Mouse (Mus musculus) intestine, embryonic 15.5 days (tissue): Measurements from ENCODE around the gene Prkcg. TPM values are rescaled to one million over a fixed set of nuclear protein-coding genes. Genes with fewer than 3 reads are reported as not detected.
A peak's percentile ranks its signal among the peaks of the same experiment; 100 is the strongest.

Experiments
- ATAC-seq: fragments of 200-750 bp; cut with Nextera tagmentation; 2 replicates; pipeline ENCODE4 v1.8.0; 2017; ENCODE audit warnings: moderate TSS enrichment, moderate library complexity
- H3K27ac ChIP-seq: fragments of 300-500 bp; sonication (generic); 2 replicates; pipeline ENCODE4 v1.5.1; 2015; ENCODE audit warnings: mild to moderate bottlenecking, inconsistent platforms
- H3K27me3 ChIP-seq: fragments of 300-500 bp; sonication (generic); replicated peaks from 2 replicates; pipeline ENCODE4 v1.6.1; 2015; ENCODE audit warnings: inconsistent platforms
- H3K36me3 ChIP-seq: fragments of 300-500 bp; sonication (generic); 2 replicates; pipeline ENCODE4 v1.6.1; 2015; ENCODE audit warnings: inconsistent platforms
- H3K4me1 ChIP-seq: fragments of 300-500 bp; sonication (generic); replicated peaks from 2 replicates; pipeline ENCODE4 v1.6.1; 2015; ENCODE audit warnings: inconsistent platforms
- H3K4me2 ChIP-seq: fragments of 300-500 bp; sonication (generic); replicated peaks from 2 replicates; pipeline ENCODE4 v1.6.1; 2015; ENCODE audit warnings: mild to moderate bottlenecking, inconsistent platforms
- H3K4me3 ChIP-seq: fragments of 300-500 bp; sonication (generic); replicated peaks from 2 replicates; pipeline ENCODE4 v1.5.1; 2015; ENCODE audit warnings: inconsistent platforms
- H3K9ac ChIP-seq: fragments of 300-500 bp; sonication (generic); 2 replicates; pipeline ENCODE4 v1.6.1; 2015; ENCODE audit warnings: inconsistent platforms
- H3K9me3 ChIP-seq: fragments of 300-500 bp; sonication (generic); 2 replicates; pipeline ENCODE4 v1.6.1; 2016; ENCODE audit warnings: inconsistent platforms
- WGBS: fragments of 180-500 bp; shearing (Covaris S2); methylation state at CpG from one replicate; pipeline ENCODE4 v1.1.7; 2015; 5-methylcytosine and 5-hydroxymethylcytosine counted together
- polyA plus RNA-seq: library from polyadenylated mRNA; unstranded; fragments of >200 nt; fragmentation: Nextera tagmentation; extraction: Ambion mirVana; gene quantifications from 2 replicates; pipeline ENCODE4 v1.2.1, GENCODE M21; 2015

The Prkcg gene
- polyA plus RNA-seq, 1 experiment from 2014 or later, result 0.45 TPM

GRCm38 (mm10) chr7:3303276-3303781 is 14.3 kb downstream of the Prkcg start:
- Histone ChIP-seq H3K27me3 (peaks cover 22% of the 10 kb centered on the region), H3K9ac (peak overlapping the region; percentile 28; the same call in 1 of the 2 replicates), H3K9me3 (no peaks in the 10 kb centered on the region), H3K4me1 (peaks cover 21% of the 10 kb centered on the region), H3K36me3 (peaks cover 9% of the 10 kb centered on the region), H3K4me3 (peak overlapping the region; percentile 28), H3K4me2 (peak overlapping the region; percentile 66), H3K27ac (no peak overlapping the region)
- WGBS, result under 1% methylated on average over 28 of the region's 29 CpGs
- peak; percentile 48 for ATAC-seq

- Histone ChIP-seq H3K27me3 (peaks cover 22% of the 10 kb centered on the region), H3K36me3 (0 out of 2 replicates have a peak, but pooled peaks cover 5% of the 10 kb centered on the region), H3K9me3 (no peaks in the 10 kb centered on the region), H3K4me3 (peak overlapping the region; percentile 28), H3K27ac (no peak overlapping the region), H3K4me1 (peaks cover 21% of the 10 kb centered on the region), H3K4me2 (peak overlapping the region; percentile 66), H3K9ac (0 out of 2 replicates have a peak overlapping the region, but pooled peaks have one; percentile 28)
- 7% methylated on average over 11 of the region's 12 CpGs for WGBS
- ATAC-seq, result no peak; the same call in none of the 2 replicates
Observed at GRCm38 (mm10) chr7:3303789-3304188, 14.8 kb downstream of the Prkcg start.

GRCm38 (mm10) chr7:3304298-3304697 is 15.3 kb downstream of the Prkcg start:
- 0 out of 2 replicates have a peak overlapping the region, but pooled peaks have one; percentile 66 for H3K4me2 ChIP-seq
- peaks cover 19% of the 10 kb centered on the region for H3K4me1 ChIP-seq
- H3K4me3 ChIP-seq, result no peak overlapping the region
- H3K9me3 ChIP-seq, result no peaks in the 10 kb centered on the region
- H3K36me3 ChIP-seq, result 0 out of 2 replicates have a peak, but pooled peaks cover 4% of the 10 kb centered on the region
- peaks cover 22% of the 10 kb centered on the region for H3K27me3 ChIP-seq
- WGBS, result 4% methylated on average over 10 of the region's 10 CpGs
- no peak for ATAC-seq
- no peak overlapping the region for H3K9ac ChIP-seq
- H3K27ac ChIP-seq, result no peak overlapping the region

- 76% methylated on average over 3 of the region's 3 CpGs for WGBS
Observed at GRCm38 (mm10) chr7:3306400-3306799, 17.4 kb downstream of the Prkcg start.

GRCm38 (mm10) chr7:3308646-3309045 is 19.7 kb downstream of the Prkcg start:
- no peak overlapping the region for H3K4me3 ChIP-seq
- H3K4me2 ChIP-seq, result no peak overlapping the region
- H3K36me3 ChIP-seq, result no peaks in the 10 kb centered on the region
- 35% methylated on average over 4 of the region's 4 CpGs for WGBS
- H3K9ac ChIP-seq, result no peak overlapping the region
- peaks cover 18% of the 10 kb centered on the region for H3K27me3 ChIP-seq
- H3K27ac ChIP-seq, result no peak overlapping the region
- H3K9me3 ChIP-seq, result no peaks in the 10 kb centered on the region
- H3K4me1 ChIP-seq, result peaks cover 3% of the 10 kb centered on the region
- no peak for ATAC-seq

More at GRCm38 (mm10) chr7:3306400-3306799, 17.4 kb downstream of the Prkcg start:
- H3K36me3 ChIP-seq, result no peaks in the 10 kb centered on the region
- ATAC-seq, result no peak
- H3K4me1 ChIP-seq, result peaks cover 19% of the 10 kb centered on the region
- no peak overlapping the region for H3K9ac ChIP-seq
- H3K9me3 ChIP-seq, result no peaks in the 10 kb centered on the region
- peaks cover 22% of the 10 kb centered on the region for H3K27me3 ChIP-seq
- no peak overlapping the region for H3K4me2 ChIP-seq
- H3K4me3 ChIP-seq, result no peak overlapping the region
- H3K27ac ChIP-seq, result no peak overlapping the region

- Histone ChIP-seq H3K4me3 (no peak overlapping the region), H3K27ac (no peak overlapping the region), H3K27me3 (peaks cover 7% of the 10 kb centered on the region), H3K36me3 (no peaks in the 10 kb centered on the region), H3K4me1 (no peaks in the 10 kb centered on the region), H3K9me3 (no peaks in the 10 kb centered on the region), H3K9ac (no peak overlapping the region), H3K4me2 (no peak overlapping the region)
- no peak for ATAC-seq
- WGBS, result 96% methylated on average over 7 of the region's 7 CpGs
Observed at GRCm38 (mm10) chr7:3310233-3310632, 21.3 kb downstream of the Prkcg start.

- 79% methylated on average over 8 of the region's 8 CpGs for WGBS
- no peak overlapping the region for H3K9ac ChIP-seq
- H3K27me3 ChIP-seq, result no peaks in the 10 kb centered on the region
- no peak for ATAC-seq
- H3K4me1 ChIP-seq, result no peaks in the 10 kb centered on the region
- H3K36me3 ChIP-seq, result no peaks in the 10 kb centered on the region
- H3K27ac ChIP-seq, result no peak overlapping the region
- H3K9me3 ChIP-seq, result no peaks in the 10 kb centered on the region
- no peak overlapping the region for H3K4me3 ChIP-seq
- H3K4me2 ChIP-seq, result no peak overlapping the region
Observed at GRCm38 (mm10) chr7:3313571-3313970, 24.6 kb downstream of the Prkcg start.

- H3K36me3 ChIP-seq, result no peaks in the 10 kb centered on the region
- H3K4me2 ChIP-seq, result no peak overlapping the region
- no peak overlapping the region for H3K9ac ChIP-seq
- H3K27ac ChIP-seq, result no peak overlapping the region
- H3K9me3 ChIP-seq, result no peaks in the 10 kb centered on the region
- ATAC-seq, result no peak; the same call in 1 of the 2 replicates
- H3K4me3 ChIP-seq, result no peak overlapping the region
- H3K4me1 ChIP-seq, result no peaks in the 10 kb centered on the region
- no peaks in the 10 kb centered on the region for H3K27me3 ChIP-seq
- WGBS, result 59% methylated on average over 5 of the region's 5 CpGs
Observed at GRCm38 (mm10) chr7:3314121-3314520, 25.1 kb downstream of the Prkcg start.

- 52% methylated on average over 4 of the region's 4 CpGs for WGBS
Observed at GRCm38 (mm10) chr7:3317704-3318103, 28.7 kb downstream of the Prkcg start.

GRCm38 (mm10) chr7:3320856-3321255 is 31.9 kb downstream of the Prkcg start:
- no peak for ATAC-seq
- WGBS, result 72% methylated on average over 3 of the region's 3 CpGs

More at GRCm38 (mm10) chr7:3317704-3318103, 28.7 kb downstream of the Prkcg start:
- Histone ChIP-seq H3K4me3 (no peak overlapping the region), H3K27ac (no peak overlapping the region), H3K9ac (no peak overlapping the region), H3K9me3 (no peaks in the 10 kb centered on the region), H3K36me3 (no peaks in the 10 kb centered on the region), H3K4me2 (no peak overlapping the region), H3K4me1 (no peaks in the 10 kb centered on the region), H3K27me3 (no peaks in the 10 kb centered on the region)
- no peak for ATAC-seq

GRCm38 (mm10) chr7:3323826-3324225 is 34.8 kb downstream of the Prkcg start:
- H3K27me3 ChIP-seq, result no peaks in the 10 kb centered on the region
- WGBS, result 92% methylated on average over 1 of the region's 1 CpGs
- H3K4me3 ChIP-seq, result no peak overlapping the region
- H3K9me3 ChIP-seq, result no peaks in the 10 kb centered on the region
- no peak overlapping the region for H3K27ac ChIP-seq
- no peaks in the 10 kb centered on the region for H3K36me3 ChIP-seq
- H3K4me2 ChIP-seq, result no peak overlapping the region
- no peak overlapping the region for H3K9ac ChIP-seq
- no peak for ATAC-seq
- no peaks in the 10 kb centered on the region for H3K4me1 ChIP-seq

More at GRCm38 (mm10) chr7:3320856-3321255, 31.9 kb downstream of the Prkcg start:
- Histone ChIP-seq H3K4me2 (no peak overlapping the region), H3K36me3 (no peaks in the 10 kb centered on the region), H3K27ac (no peak overlapping the region), H3K4me3 (no peak overlapping the region), H3K9me3 (no peaks in the 10 kb centered on the region), H3K27me3 (no peaks in the 10 kb centered on the region), H3K9ac (no peak overlapping the region), H3K4me1 (no peaks in the 10 kb centered on the region)

- H3K27me3 ChIP-seq, result peaks cover 4% of the 10 kb centered on the region
- no peak for ATAC-seq
- no peaks in the 10 kb centered on the region for H3K36me3 ChIP-seq
- no peak overlapping the region for H3K9ac ChIP-seq
- WGBS, result 58% methylated on average over 4 of the region's 4 CpGs
- H3K4me3 ChIP-seq, result no peak overlapping the region
- H3K27ac ChIP-seq, result no peak overlapping the region
- no peak overlapping the region for H3K4me2 ChIP-seq
- 0 out of 2 replicates have a peak, but pooled peaks cover 4% of the 10 kb centered on the region for H3K4me1 ChIP-seq
- H3K9me3 ChIP-seq, result no peaks in the 10 kb centered on the region
Observed at GRCm38 (mm10) chr7:3327961-3328360, 39.0 kb downstream of the Prkcg start.
